Comparison of ENCODE assay signal across 8 mouse cellular contexts in genomic region chr1:93512351-93512690, GRCm38 (mm10). TPM values are rescaled to one million over a fixed set of nuclear protein-coding genes. Genes with fewer than 3 reads are reported as not detected.
A peak's percentile ranks its signal among the peaks of the same experiment; 100 is the strongest.
DNase-seq lines count a peak whose midpoint lies in the region; ATAC-seq lines count a peak whose summit lies in the region.

No protein-coding gene starts in this region.

- ATAC-seq in heart, embryonic 14.5 days (ENCODE audit: insufficient number of reproducible peaks, insufficient read depth, low FRiP score, low read depth), result peak; percentile 46
- ATAC-seq in hindbrain, embryonic 11.5 days (ENCODE audit: low FRiP score), result peak; percentile 79
- no peak; the same call in none of the 2 replicates for ATAC-seq in frontal cortex, adult (ENCODE audit: low TSS enrichment)

- H3K4me2 ChIP-seq in heart, embryonic 14.5 days (ENCODE audit: low read length), result peak overlapping the region; percentile 89
- peak overlapping the region; percentile 88 for H3K4me2 ChIP-seq in hindbrain, embryonic 11.5 days (replicated peaks; ENCODE audit: low read depth, low read length)

- peaks cover 28% of the 10 kb centered on the region for H3K36me3 ChIP-seq in heart, embryonic 14.5 days (ENCODE audit: control insufficient read depth, insufficient read depth, low read length)
- H3K36me3 ChIP-seq in hindbrain, embryonic 11.5 days (ENCODE audit: control insufficient read depth, insufficient read depth, low read length), result no peaks in the 10 kb centered on the region
- peaks cover 28% of the 10 kb centered on the region for H3K36me3 ChIP-seq in midbrain, embryonic 10.5 days

- peak overlapping the region; percentile 72 to 75 for H3K4me3 ChIP-seq in heart, embryonic 14.5 days (ENCODE audit: control insufficient read depth in 1 of 2, insufficient read depth in 1 of 2, low read depth in 1 of 2, low read length in 2 of 2)
- H3K4me3 ChIP-seq in hindbrain, embryonic 11.5 days (ENCODE audit: low read depth, low read length), result peak overlapping the region; percentile 62
- peak overlapping the region; percentile 81 for H3K4me3 ChIP-seq in midbrain, embryonic 10.5 days

- WGBS in heart, embryonic 14.5 days, result 0% methylated on average over 15 of the region's 15 CpGs
- 1% methylated on average over 15 of the region's 15 CpGs for WGBS in hindbrain, embryonic 11.5 days
- WGBS in midbrain, embryonic 10.5 days, result 2% methylated on average over 15 of the region's 15 CpGs

- H3K9me3 ChIP-seq in heart, embryonic 14.5 days (ENCODE audit: control insufficient read depth, low read length), result no peaks in the 10 kb centered on the region
- no peaks in the 10 kb centered on the region for H3K9me3 ChIP-seq in hindbrain, embryonic 11.5 days (ENCODE audit: control insufficient read depth, low read length)
- no peaks in the 10 kb centered on the region for H3K9me3 ChIP-seq in midbrain, embryonic 10.5 days (replicated peaks)

- H3K27ac ChIP-seq in heart, embryonic 14.5 days (replicated peaks in 1 of 2; ENCODE audit: control insufficient read depth in 1 of 2, insufficient read depth in 1 of 2, low read depth in 2 of 2, low read length in 2 of 2), result peak overlapping the region; percentile 28 to 70; a peak in 2 of 4 replicates
- 0 out of 2 replicates have a peak overlapping the region, but pooled peaks have one; percentile 27 for H3K27ac ChIP-seq in hindbrain, embryonic 11.5 days (ENCODE audit: low read depth, low read length)
- peak overlapping the region; percentile 82 for H3K27ac ChIP-seq in midbrain, embryonic 10.5 days (replicated peaks)

- H3K27me3 ChIP-seq in heart, embryonic 14.5 days (ENCODE audit: control insufficient read depth, insufficient read depth, low read length), result no peaks in the 10 kb centered on the region
- no peaks in the 10 kb centered on the region for H3K27me3 ChIP-seq in hindbrain, embryonic 11.5 days (ENCODE audit: control insufficient read depth, insufficient read depth, low read length)
- H3K27me3 ChIP-seq in midbrain, embryonic 10.5 days (ENCODE audit: low read depth, poor library complexity, severe bottlenecking), result no peaks in the 10 kb centered on the region; the same call in 1 of the 2 replicates

- H3K9ac ChIP-seq in heart, embryonic 14.5 days (ENCODE audit: low read length), result peak overlapping the region; percentile 88
- peak overlapping the region; percentile 69 for H3K9ac ChIP-seq in hindbrain, embryonic 11.5 days (ENCODE audit: low read depth, low read length)

- no peak for DNase-seq in heart, adult 11 months
- peak; percentile 9 for DNase-seq in ZHBTc4 (ENCODE audit: low read depth, low spot score)
- DNase-seq in hindbrain, embryonic 11.5 days (ENCODE audit: low spot score), result no peak
- no peak for DNase-seq in midbrain, embryonic 10.5 days (ENCODE audit: low spot score)
- no peak for DNase-seq in spleen, adult 18-20 months
- DNase-seq in T-cell, adult 2 months (ENCODE audit: low spot score), result no peak

- peaks cover 7 to 13% of the 10 kb centered on the region in 2 experiments; a peak in 3 of 4 replicates for H3K4me1 ChIP-seq in heart, embryonic 14.5 days (ENCODE audit: control insufficient read depth in 2 of 2, insufficient read depth in 2 of 2, low read length in 2 of 2)
- H3K4me1 ChIP-seq in hindbrain, embryonic 11.5 days (replicated peaks; ENCODE audit: control insufficient read depth, insufficient read depth, low read length), result peaks cover 5% of the 10 kb centered on the region; the same call in 1 of the 2 replicates
- H3K4me1 ChIP-seq in midbrain, embryonic 10.5 days, result peaks cover 26% of the 10 kb centered on the region

RNA-seq across cellular contexts. Expression of gene Farp2, which starts 0.4 kb away (rescaled TPM):
- 4.2 and 5.0 TPM in 2 replicates for polyA plus RNA-seq in heart, embryonic 14.5 days (2014; fragmentation: Nextera tagmentation; extraction: Ambion mirVana)
- polyA plus RNA-seq in hindbrain, embryonic 11.5 days (2014; fragmentation: Nextera tagmentation; extraction: Ambion mirVana), result 4.6 and 6.0 TPM in 2 replicates
- 3.3 and 3.5 TPM in 2 replicates for polyA plus RNA-seq in midbrain, embryonic 10.5 days (2016; fragmentation: Nextera tagmentation; extraction: Ambion mirVana)

RNA-seq across cellular contexts. Expression of gene Hdlbp, which starts 33.7 kb away (rescaled TPM):
- 119 and 138 TPM in 2 replicates for polyA plus RNA-seq in heart, embryonic 14.5 days (2014; fragmentation: Nextera tagmentation; extraction: Ambion mirVana)
- 80.7 and 117 TPM in 2 replicates for polyA plus RNA-seq in hindbrain, embryonic 11.5 days (2014; fragmentation: Nextera tagmentation; extraction: Ambion mirVana)
- polyA plus RNA-seq in midbrain, embryonic 10.5 days (2016; fragmentation: Nextera tagmentation; extraction: Ambion mirVana), result 106 and 107 TPM in 2 replicates

Comparison
In these comparisons a context has a peak if more than half of its experiments do, and no peak if none do; other contexts are left out.
1. H3K27ac ChIP-seq: peak in every context shown above with its lines; median percentile 82 in midbrain, embryonic 10.5 days; 49 in heart, embryonic 14.5 days; 27 in hindbrain, embryonic 11.5 days.